Mouse (Mus musculus): ENCODE measurements around the gene Nme2.

DNA sequence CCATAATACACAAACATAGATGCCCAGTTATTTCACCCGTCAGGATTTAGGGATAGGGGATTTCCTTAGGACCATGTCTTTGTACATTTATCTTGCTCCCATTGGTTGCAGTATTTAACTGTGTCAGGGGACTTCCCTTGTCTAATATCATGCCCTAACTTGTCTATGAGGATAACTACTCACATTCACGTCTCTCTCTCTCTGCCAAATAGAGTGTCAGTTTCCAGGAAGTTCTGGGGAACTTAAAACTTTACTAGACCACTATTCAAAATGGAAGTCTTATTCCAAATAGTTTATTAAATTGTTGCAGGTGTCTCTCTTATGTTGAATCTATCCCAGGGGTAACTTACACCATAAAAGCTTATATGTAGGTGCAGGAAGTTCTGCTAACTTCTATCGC lies 44.5 kb downstream of the Nme2 start:
- TF ChIP-seq CTCF (IDR thresholded peaks at IDR 0.05; ENCODE audit: borderline replicate concordance, extremely low read depth, insufficient read depth, insufficient read length) (no peak), POLR2A (IDR thresholded peaks at IDR 0.05; ENCODE audit: borderline replicate concordance, extremely low read depth, insufficient read depth, insufficient read length, poor library complexity, severe bottlenecking) (no peak)

All from brain, embryonic 14.5 days (tissue).